Mouse (Mus musculus) urinary bladder, adult 18-20 months (tissue): ENCODE measurements around the gene Znhit3.

Experiments used
- DNase-seq, 2 experiments: peaks; one replicate each; pipeline ENCODE4 v3.0.0; 2022; ENCODE audit warnings: low spot score in 2 of 2, mixed read lengths in 2 of 2

Gene Znhit3

DNA sequence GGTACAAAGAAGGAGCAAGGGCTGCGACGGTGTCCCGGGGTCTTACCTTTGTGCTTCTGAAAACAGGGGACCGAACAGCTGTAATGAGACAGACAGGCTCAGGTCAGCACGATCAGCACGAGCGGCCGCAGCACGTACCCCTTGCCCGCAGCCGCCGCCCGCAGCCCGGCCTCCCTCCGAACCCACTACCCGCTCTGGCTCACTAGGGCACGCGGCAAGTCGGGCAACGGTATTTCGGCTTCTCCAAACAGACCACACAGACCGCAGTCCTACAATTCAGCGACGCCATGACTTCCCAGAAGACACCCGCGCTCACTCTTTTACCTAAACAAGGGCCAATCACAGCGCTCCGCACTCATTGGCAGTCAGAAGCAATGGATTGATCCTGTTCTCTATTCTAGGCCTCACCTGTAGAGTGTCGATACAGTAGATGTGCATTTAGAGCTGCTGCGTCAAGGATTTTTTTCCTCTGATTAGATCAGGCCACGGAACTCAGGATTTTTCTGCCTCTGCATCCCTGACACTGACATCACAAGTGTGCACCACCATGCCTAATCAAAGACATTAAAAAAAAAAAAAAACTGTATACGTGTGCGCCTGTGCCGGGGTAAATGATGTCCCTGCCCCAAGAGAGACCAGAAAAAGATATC lies at the start of gene Znhit3:
Gene Znhit3 (minus strand): TSS at position 314 of the 650 bp plus-strand sequence.
- DNase-seq: peak; percentile 59 to 74

GRCm38 (mm10) chr11:84963556-84963955 lies 47.4 kb upstream of the Znhit3 start:
- no peak for DNase-seq

DNA sequence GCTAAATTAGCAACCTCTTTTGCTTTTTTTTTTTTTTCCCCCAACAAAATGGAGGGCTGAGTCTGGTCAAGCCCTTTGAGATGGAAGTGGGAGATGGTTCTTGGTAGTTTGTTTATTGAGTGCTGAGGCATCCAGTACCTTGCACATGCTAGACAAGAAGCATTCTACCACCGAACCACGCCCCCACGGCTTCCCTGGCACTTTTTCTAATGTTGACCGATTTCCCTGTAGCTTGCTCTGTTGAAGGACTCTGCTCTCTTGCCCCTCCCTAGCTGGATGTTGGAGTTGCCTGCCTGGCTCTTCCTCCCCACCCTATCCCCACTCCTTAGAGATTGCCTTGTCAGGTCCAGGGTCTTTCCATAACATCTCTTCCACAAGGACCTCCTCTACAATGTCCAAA lies 46.4 kb upstream of the Znhit3 start:
- no peak for DNase-seq

DNA sequence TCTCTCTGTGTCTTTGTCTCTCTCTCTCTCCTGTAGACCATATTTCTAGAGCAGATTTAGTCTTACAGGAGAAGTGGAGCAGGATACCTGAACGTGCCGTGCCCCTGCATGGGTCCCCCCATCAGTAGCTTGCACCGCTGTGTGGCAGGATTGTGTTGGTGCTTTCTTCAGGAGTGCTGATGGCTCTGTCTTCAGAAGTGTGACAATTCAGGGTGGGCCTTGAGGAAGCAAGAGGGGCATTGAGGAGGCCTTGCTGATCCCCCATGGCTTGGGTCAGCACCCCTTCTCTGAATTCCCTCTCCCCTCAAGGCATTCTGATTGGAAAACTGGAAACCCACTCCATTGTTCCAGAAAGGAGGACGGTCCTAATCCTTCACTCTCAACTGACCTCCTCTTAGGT lies 45.4 kb upstream of the Znhit3 start:
- DNase-seq: no peak

DNA sequence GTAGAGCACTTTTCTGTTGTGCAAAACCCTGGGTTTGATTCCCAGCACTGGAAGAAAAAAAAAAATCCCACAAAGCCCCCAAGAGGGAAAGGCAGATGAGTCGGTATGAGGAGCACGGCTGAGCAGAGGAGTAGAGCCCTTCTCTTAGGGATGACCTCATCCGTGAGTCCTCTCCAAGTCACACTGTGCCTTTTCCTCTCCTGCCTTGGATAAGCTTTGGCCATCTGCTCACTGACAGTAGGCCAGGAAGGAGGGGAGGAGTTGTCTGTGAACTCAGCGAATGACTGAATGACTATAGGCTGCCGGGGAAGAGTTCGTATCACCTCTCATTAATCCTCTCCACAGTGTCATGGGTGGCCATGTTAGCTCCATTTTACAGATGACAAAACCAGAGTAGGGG lies 44.6 kb upstream of the Znhit3 start:
- no peak for DNase-seq

DNA sequence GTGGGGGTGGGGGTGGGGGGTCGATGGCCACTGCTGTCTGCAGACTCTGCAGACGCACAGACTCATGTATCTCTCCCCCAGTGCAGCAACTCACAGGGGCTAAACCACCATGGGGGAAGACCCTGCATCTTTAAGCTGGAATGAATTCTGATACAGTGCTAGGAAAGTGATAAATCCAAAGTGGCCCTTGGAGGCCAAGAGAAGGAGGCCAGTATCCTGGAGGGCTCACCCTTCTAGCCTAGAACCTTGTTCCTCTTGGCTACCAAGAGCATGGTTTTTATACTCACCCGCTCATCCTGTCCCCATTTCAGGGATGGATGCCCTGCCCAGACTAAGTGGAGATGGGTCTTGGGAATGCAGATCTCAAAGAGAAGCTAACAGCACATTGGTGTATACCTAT lies 44.1 kb upstream of the Znhit3 start:
- DNase-seq: no peak

DNA sequence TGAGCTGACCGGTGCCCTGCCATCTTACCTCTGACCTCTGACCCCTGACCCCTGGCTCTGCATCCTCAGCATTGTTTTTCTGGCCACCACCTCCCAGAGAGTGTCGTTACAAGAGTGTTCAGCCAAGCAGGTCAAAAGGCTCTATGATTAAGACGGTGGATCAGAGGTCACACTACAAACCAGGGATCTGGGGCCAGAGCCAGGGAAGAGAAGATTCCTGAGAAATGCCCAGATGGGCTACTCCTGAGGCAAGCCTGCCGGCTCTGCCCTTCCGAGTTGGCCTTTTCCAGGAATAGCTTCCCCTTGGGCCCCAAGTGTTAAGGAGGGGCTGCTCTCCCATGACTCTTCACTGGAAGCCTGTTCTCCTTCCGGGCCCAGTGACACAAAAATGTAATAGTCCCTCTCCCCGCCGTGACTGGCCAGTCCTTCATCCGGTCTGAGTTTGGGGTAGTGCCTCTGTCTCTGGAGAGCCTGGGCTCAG lies 43.6 kb upstream of the Znhit3 start:
- DNase-seq: no peak

DNA sequence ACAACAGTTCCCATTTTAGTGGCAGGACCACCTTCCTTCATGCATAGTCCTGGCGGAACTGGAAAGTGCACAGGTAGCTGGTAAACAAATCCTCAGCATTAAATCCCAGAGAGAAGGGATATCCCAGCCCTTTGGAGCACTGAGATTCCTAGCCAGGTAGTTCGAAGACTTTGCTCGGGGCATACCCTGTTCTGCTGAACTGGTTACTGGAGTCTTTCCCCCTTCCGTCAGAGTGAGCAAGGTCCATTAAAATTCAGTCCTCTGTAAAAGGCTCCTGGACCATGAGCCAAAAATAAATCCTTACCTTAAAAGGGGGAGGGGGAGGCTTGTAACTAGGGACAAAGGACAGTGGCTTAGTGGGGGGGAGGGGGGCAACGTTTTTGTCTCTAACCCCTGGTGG lies 43.0 kb upstream of the Znhit3 start:
- no peak for DNase-seq

DNA sequence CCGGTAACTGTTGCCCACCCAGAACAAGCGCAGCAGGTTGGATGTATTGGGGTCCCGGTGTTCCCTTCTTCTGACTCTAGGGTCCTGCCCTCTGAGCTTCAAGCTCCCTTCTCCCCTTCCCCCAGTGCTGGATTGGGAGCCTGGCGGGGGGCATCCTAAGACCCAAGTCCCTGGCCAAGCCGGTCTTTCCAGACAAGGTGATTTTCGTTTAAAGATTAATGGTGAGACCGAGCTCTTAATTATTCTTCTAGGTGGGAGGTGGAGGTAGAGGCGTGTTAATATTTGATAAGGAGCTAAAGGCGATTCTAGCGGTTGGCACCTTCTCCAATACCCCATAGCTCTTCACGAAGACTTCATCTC lies 42.1 kb upstream of the Znhit3 start:
- DNase-seq: no peak

GRCm38 (mm10) chr11:84957591-84958270 lies 41.6 kb upstream of the Znhit3 start, which contains the start of gene Car4:
Gene Car4 (plus strand): TSS chr11:84957786.
- DNase-seq: no peak

DNA sequence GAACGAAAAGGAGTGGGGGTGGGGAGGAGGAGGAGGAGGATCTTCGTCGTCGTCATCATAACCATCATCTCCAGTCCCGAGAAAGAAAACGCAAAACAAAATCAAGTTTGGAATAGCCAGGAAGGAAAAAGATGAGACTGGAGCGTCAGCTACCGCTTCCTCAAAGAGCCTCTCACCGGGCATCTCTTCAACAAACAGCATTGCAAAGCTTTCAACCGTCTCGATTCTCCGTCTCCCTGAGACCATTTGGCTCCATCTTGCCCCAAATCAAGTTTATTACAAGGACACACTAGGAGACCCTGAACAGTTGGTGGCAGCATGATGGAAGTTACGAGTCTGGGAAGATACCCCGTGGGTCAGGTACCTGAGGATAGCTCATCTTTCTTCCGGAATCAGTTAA lies 41.0 kb upstream of the Znhit3 start:
- no peak for DNase-seq

DNA sequence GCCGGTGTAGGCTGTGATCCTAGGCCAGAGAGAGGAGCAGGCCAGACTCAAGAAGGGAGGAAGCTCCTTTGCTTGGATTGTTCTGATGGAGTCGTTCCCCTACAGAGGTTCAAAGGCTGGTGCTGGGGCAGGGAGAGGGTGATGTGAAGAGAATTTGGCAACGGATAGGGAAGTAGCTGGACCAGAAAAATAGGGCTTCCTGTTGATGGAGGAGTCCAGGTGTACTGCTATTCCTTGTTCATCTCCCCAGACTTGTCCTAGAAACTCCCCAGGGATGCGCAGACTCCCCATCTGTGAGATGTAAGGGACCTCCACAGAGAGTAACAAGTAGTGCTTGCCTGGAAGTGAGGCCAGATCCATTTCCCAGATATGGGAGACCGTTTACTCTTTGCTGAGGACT lies 40.2 kb upstream of the Znhit3 start:
- no peak for DNase-seq

DNA sequence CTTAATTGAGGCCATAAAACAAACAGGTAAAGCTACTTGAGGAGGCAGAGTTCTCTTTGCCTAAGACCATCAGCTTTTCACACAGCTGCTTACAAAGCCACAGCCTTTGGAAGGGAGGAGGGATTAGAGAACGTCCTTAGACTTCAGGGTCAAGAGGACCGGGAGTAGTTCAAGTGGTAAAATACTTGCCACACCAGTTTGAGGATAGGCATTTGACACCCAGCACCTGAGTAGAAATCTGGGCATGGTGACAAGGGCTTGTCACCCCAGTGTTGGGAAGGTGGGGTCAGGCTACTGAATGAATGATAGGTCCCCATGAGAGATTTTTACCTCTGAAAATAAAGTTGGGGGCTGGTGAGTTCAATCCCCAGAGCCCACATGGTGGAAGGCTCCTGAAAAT lies 36.4 kb upstream of the Znhit3 start:
- DNase-seq: no peak

DNA sequence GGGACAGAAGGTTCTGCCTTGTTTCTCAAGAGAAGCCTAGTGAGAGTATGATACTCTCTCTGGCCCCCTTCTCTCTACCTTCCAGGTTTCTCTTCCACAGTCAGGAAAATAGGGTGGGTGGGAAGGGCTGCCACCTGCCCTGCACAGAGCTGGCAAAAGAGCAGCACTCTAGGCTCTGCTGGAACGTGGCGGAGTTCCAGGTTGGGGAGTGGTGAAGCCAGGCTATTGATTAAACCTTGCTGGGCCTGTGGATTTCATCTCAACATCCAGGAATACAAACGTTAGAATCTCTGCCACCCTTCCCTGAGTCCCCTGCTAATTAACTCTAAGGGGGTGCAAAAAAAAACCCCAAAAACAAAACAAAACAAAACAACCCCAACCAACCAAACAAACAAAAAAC lies 32.4 kb upstream of the Znhit3 start:
- no peak for DNase-seq

- no peak for DNase-seq
Observed at GRCm38 (mm10) chr11:84948114-84948513, 31.9 kb upstream of the Znhit3 start.

DNA sequence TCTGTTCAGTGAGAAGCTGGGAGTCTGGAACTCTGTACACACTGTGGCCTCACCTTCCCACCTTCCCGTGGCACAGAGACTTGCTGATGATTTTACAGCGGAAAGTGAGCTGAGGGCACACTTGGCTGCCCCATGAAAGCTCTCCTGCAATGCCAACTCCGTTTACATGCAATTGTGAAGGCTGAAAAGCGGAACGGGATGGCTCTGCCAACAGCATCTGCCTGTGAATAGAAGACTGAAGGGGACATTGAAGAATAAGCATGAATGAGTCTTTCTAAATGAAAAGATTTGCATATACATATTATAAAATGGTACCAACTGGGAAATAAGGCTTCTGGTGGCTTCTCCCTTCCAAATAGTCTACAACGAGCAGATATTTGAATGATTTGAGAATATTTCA lies 31.0 kb upstream of the Znhit3 start:
- DNase-seq: no peak

- no peak for DNase-seq
Observed at GRCm38 (mm10) chr11:84945841-84946240, 29.7 kb upstream of the Znhit3 start.

DNA sequence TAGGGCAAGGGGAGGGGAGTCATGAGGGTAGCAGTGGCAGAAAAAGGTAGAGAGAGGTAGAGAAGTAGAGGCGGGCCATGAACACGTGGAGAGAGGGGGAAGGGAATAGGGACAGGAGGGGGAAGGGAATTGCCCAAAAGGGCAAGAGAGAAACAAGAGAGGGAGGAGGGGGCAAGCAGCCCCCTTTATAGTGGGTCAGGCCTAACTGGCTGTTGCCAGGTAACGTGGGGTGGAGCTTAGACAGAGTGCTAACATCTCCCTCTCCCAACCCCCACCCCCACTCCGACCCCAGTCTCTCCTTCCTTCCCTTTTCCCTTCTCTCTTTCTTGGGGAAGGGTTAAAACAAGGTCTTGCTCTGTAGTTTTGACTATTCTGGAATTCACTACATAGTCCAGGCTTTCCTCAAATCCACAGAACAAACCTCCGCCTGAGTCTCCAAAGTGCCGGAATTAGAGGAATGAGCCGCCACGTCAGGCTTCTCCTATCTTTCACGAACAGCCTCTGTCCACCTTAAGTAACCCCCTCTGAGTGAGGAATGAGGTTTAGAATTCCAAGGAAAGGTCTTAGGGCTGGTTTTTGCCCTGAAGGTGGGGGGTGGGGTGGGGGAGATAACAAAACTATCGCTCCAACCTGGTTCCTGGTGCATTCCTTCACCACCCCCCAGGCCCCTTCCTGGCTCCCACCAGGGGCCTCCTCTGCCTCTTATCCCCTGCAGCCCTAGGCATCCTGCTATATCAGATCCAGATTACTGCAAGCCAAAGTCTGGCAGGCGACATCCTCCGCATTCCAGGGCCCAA lies 28.7 kb upstream of the Znhit3 start:
- DNase-seq: no peak

- peak; percentile 7 to 33 for DNase-seq
Observed at GRCm38 (mm10) chr11:84943948-84944347, 27.8 kb upstream of the Znhit3 start.

- DNase-seq: no peak
Observed at GRCm38 (mm10) chr11:84940140-84940539, 24.0 kb upstream of the Znhit3 start.

- no peak for DNase-seq
Observed at GRCm38 (mm10) chr11:84939508-84940053, 23.4 kb upstream of the Znhit3 start.

GRCm38 (mm10) chr11:84932261-84932660 lies 16.1 kb upstream of the Znhit3 start:
- no peak for DNase-seq
